Mouse (Mus musculus): ENCODE results near the gene Man2a1.

The Man2a1 gene

GRCm38 (mm10) chr17:64802168-64802955, 201.8 kb downstream of the Man2a1 start:
- intact Hi-C loops (cut with DNase I): no loop called here

GRCm38 (mm10) chr17:64802956-64803275, 202.4 kb downstream of the Man2a1 start:
- intact Hi-C loops (cut with DNase I): no loop called here
